Mouse (Mus musculus) neural tube, embryonic 14.5 days (tissue): ENCODE measurements at regions not wholly inside any gene's neighbourhood (a gene's known extent, or its start where the extent isn't known, plus 50 kb on each side); places are given as distances from the start of the nearest gene placed in this dataset.
A peak's percentile ranks its signal among the peaks of the same experiment; 100 is the strongest.

Source experiments
- ATAC-seq: fragments of 200-750 bp; cut with Nextera tagmentation; 2 replicates; pipeline ENCODE4 v1.8.0; 2017; ENCODE audit warnings: low read depth, mild to moderate bottlenecking, moderate TSS enrichment, moderate library complexity
- H3K27ac ChIP-seq: fragments of 300-500 bp; sonication (generic); 2 replicates; pipeline ENCODE4 v1.5.1; 2014; ENCODE audit warnings: low read depth, mild to moderate bottlenecking, control low read depth, low read length, moderate library complexity, mixed read lengths
- H3K27me3 ChIP-seq: fragments of 300-500 bp; sonication (generic); 2 replicates; pipeline ENCODE4 v1.6.1; 2014; ENCODE audit warnings: low read length; ENCODE audit not compliant: control insufficient read depth, insufficient read depth
- H3K36me3 ChIP-seq: fragments of 300-500 bp; sonication (generic); 2 replicates; pipeline ENCODE4 v1.6.1; 2014; ENCODE audit warnings: low read length, mixed read lengths; ENCODE audit not compliant: control insufficient read depth, insufficient read depth
- H3K4me1 ChIP-seq: fragments of 300-500 bp; sonication (generic); 2 replicates; pipeline ENCODE4 v1.6.1; 2014; ENCODE audit warnings: low read length; ENCODE audit not compliant: control insufficient read depth, insufficient read depth
- H3K4me2 ChIP-seq: fragments of 300-500 bp; sonication (generic); 2 replicates; pipeline ENCODE4 v1.6.1; 2014; ENCODE audit warnings: mild to moderate bottlenecking, low read depth, low read length, control low read depth
- H3K4me3 ChIP-seq: fragments of 300-500 bp; sonication (generic); 2 replicates; pipeline ENCODE4 v1.5.1; 2014; ENCODE audit warnings: low read depth, low read length, control low read depth, mixed read lengths
- H3K9ac ChIP-seq: fragments of 300-500 bp; sonication (generic); replicated peaks from 2 replicates; pipeline ENCODE4 v1.6.1; 2014; ENCODE audit warnings: low read depth, mild to moderate bottlenecking, control low read depth, low read length, mixed read lengths
- H3K9me3 ChIP-seq: fragments of 300-500 bp; sonication (generic); 2 replicates; pipeline ENCODE4 v1.6.1; 2016; ENCODE audit warnings: low read length; ENCODE audit not compliant: control insufficient read depth
- WGBS: fragments of 180-500 bp; shearing (Covaris S2); extraction: QIAGEN DNeasy Blood & Tissue Kit; methylation state at CpG from one replicate; pipeline ENCODE4 v1.1.7; 2014; 5-methylcytosine and 5-hydroxymethylcytosine counted together

GRCm38 (mm10) chr1:108339827-108340226, 750.0 kb downstream of the Serpinb8 start:
- no peaks in the 10 kb centered on the region for H3K27me3 ChIP-seq

GRCm38 (mm10) chr1:108341352-108341751, 751.5 kb downstream of the Serpinb8 start:
- Histone ChIP-seq H3K36me3 (no peaks in the 10 kb centered on the region), H3K4me3 (no peak overlapping the region), H3K4me1 (no peaks in the 10 kb centered on the region), H3K9me3 (no peaks in the 10 kb centered on the region), H3K27ac (no peak overlapping the region), H3K4me2 (no peak overlapping the region), H3K27me3 (no peaks in the 10 kb centered on the region), H3K9ac (no peak overlapping the region)
- ATAC-seq: no peak
- 85% methylated on average over 1 of the region's 1 CpGs for WGBS

More at GRCm38 (mm10) chr1:108339827-108340226, 750.0 kb downstream of the Serpinb8 start:
- Histone ChIP-seq H3K36me3 (no peaks in the 10 kb centered on the region), H3K9ac (no peak overlapping the region), H3K4me2 (no peak overlapping the region), H3K9me3 (no peaks in the 10 kb centered on the region), H3K4me3 (no peak overlapping the region), H3K4me1 (no peaks in the 10 kb centered on the region), H3K27ac (no peak overlapping the region)
- ATAC-seq: 0 out of 2 replicates have a peak, but pooled peaks have one; percentile 21
- WGBS: 52% methylated on average over 1 of the region's 1 CpGs

GRCm38 (mm10) chr1:108363788-108364187, 774.0 kb downstream of the Serpinb8 start:
- H3K9me3 ChIP-seq: no peaks in the 10 kb centered on the region
- H3K4me1 ChIP-seq: no peaks in the 10 kb centered on the region
- peak; percentile 54; the same call in 1 of the 2 replicates for ATAC-seq
- H3K9ac ChIP-seq: no peak overlapping the region
- no peaks in the 10 kb centered on the region for H3K36me3 ChIP-seq
- no peaks in the 10 kb centered on the region for H3K27me3 ChIP-seq
- H3K27ac ChIP-seq: no peak overlapping the region
- H3K4me2 ChIP-seq: no peak overlapping the region
- 35% methylated on average over 2 of the region's 2 CpGs for WGBS
- H3K4me3 ChIP-seq: no peak overlapping the region

GRCm38 (mm10) chr1:108369904-108370600, 780.2 kb downstream of the Serpinb8 start:
- no peak overlapping the region for H3K4me3 ChIP-seq
- no peak overlapping the region for H3K9ac ChIP-seq
- no peaks in the 10 kb centered on the region for H3K27me3 ChIP-seq
- no peaks in the 10 kb centered on the region for H3K4me1 ChIP-seq
- no peak overlapping the region for H3K27ac ChIP-seq
- WGBS: 81% methylated on average over 3 of the region's 3 CpGs
- H3K4me2 ChIP-seq: no peak overlapping the region
- no peaks in the 10 kb centered on the region for H3K9me3 ChIP-seq
- no peak for ATAC-seq
- no peaks in the 10 kb centered on the region for H3K36me3 ChIP-seq

GRCm38 (mm10) chr1:108389930-108390329, 800.1 kb downstream of the Serpinb8 start:
- Histone ChIP-seq H3K27me3 (no peaks in the 10 kb centered on the region), H3K4me3 (no peak overlapping the region), H3K4me1 (no peaks in the 10 kb centered on the region), H3K9me3 (no peaks in the 10 kb centered on the region), H3K36me3 (no peaks in the 10 kb centered on the region), H3K27ac (no peak overlapping the region), H3K9ac (no peak overlapping the region), H3K4me2 (no peak overlapping the region)
- ATAC-seq: no peak

GRCm38 (mm10) chr1:108390497-108390896, 800.7 kb downstream of the Serpinb8 start:
- H3K4me3 ChIP-seq: no peak overlapping the region
- no peaks in the 10 kb centered on the region for H3K4me1 ChIP-seq
- ATAC-seq: no peak
- H3K4me2 ChIP-seq: no peak overlapping the region
- H3K9me3 ChIP-seq: no peaks in the 10 kb centered on the region
- no peaks in the 10 kb centered on the region for H3K27me3 ChIP-seq
- 89% methylated on average over 3 of the region's 3 CpGs for WGBS
- no peaks in the 10 kb centered on the region for H3K36me3 ChIP-seq
- H3K9ac ChIP-seq: no peak overlapping the region
- no peak overlapping the region for H3K27ac ChIP-seq

- no peak for ATAC-seq
- Histone ChIP-seq H3K4me2 (no peak overlapping the region), H3K9me3 (no peaks in the 10 kb centered on the region), H3K27me3 (no peaks in the 10 kb centered on the region), H3K9ac (no peak overlapping the region), H3K4me3 (no peak overlapping the region), H3K36me3 (no peaks in the 10 kb centered on the region), H3K4me1 (no peaks in the 10 kb centered on the region), H3K27ac (no peak overlapping the region)
Observed at GRCm38 (mm10) chr1:108439845-108440244, 850.0 kb downstream of the Serpinb8 start.

- H3K27me3 ChIP-seq: no peaks in the 10 kb centered on the region
- H3K9ac ChIP-seq: no peak overlapping the region
- H3K9me3 ChIP-seq: no peaks in the 10 kb centered on the region
- H3K4me2 ChIP-seq: no peak overlapping the region
- no peak overlapping the region for H3K27ac ChIP-seq
- H3K36me3 ChIP-seq: no peaks in the 10 kb centered on the region
- ATAC-seq: no peak
- H3K4me1 ChIP-seq: no peaks in the 10 kb centered on the region
- H3K4me3 ChIP-seq: no peak overlapping the region
Observed at GRCm38 (mm10) chr1:108452776-108453175, 863.0 kb downstream of the Serpinb8 start.

- ATAC-seq: no peak
Observed at GRCm38 (mm10) chr1:108472031-108472430, 882.2 kb downstream of the Serpinb8 start.

More at GRCm38 (mm10) chr1:108472031-108472430, 882.2 kb downstream of the Serpinb8 start:
- H3K36me3 ChIP-seq: no peaks in the 10 kb centered on the region
- H3K27ac ChIP-seq: no peak overlapping the region
- H3K4me3 ChIP-seq: no peak overlapping the region
- no peaks in the 10 kb centered on the region for H3K9me3 ChIP-seq
- H3K4me2 ChIP-seq: no peak overlapping the region
- 85% methylated on average over 2 of the region's 2 CpGs for WGBS
- no peak overlapping the region for H3K9ac ChIP-seq
- H3K27me3 ChIP-seq: no peaks in the 10 kb centered on the region
- no peaks in the 10 kb centered on the region for H3K4me1 ChIP-seq
